22 mouse cellular contexts compared by ENCODE assay signal in the genomic region with DNA sequence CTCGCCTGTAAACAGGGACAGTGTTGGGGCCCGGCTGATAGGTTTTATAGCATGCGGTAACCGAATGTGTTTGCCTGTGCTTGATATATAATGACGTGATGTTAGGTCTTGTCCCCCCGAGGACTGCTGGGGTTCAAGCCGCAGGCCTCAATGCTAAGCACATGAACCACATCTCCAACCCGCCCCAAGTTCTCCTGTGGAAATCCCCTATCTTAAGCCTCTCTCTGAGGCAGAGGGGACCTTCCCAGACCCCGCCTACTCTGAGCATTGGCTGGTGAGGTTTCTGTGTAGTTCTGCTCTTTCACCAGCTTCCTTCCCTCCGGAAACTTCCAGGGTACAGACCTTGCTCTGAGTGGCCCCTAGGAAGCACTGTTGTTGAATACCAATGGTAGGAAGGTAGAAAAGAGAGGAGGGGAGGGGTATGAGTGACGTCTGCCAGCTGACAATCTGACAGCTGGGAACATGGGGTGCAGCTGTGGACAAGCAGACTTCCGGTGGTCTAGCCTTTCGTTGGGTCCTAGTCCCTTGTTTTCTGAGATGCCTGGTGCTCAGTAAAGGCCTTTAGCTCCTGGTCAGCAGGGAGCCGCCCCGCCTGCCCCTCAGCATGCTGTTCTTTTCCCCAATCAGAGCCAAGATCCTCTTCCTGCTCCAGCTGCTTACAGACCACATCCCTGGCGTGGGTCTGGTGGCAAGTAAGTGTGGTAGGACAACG. TPM values are rescaled to one million over a fixed set of nuclear protein-coding genes. Genes with fewer than 3 reads are reported as not detected.
DNase-seq lines count a peak whose midpoint lies in the region; ATAC-seq and TF ChIP-seq lines count a peak whose summit lies in the region.
"Had no signal": no experiment of that assay in that cellular context is flagged by ENCODE, and none has a peak within 500 bp of the region (broad histone marks: within the 10 kb centered on the region; RNA-seq: fewer than 3 reads in every experiment).

No protein-coding gene starts in this region.

- 58% methylated on average over 17 of the region's 17 CpGs for WGBS in cerebellum, adult 2 months
- WGBS in midbrain, embryonic 13.5 days: 79% methylated on average over 17 of the region's 17 CpGs
- 75% methylated on average over 17 of the region's 17 CpGs for WGBS in midbrain, postnatal 0 days
- WGBS in stomach, postnatal 0 days: 80% methylated on average over 17 of the region's 17 CpGs

- H3K27me3 ChIP-seq in cerebellum, adult 2 months (ENCODE audit: control insufficient read depth, insufficient read depth, low read length): no peaks in the 10 kb centered on the region
- no peaks in the 10 kb centered on the region for H3K27me3 ChIP-seq in midbrain, embryonic 13.5 days
- H3K27me3 ChIP-seq in midbrain, postnatal 0 days (ENCODE audit: insufficient read depth, low read length): no peaks in the 10 kb centered on the region
- H3K27me3 ChIP-seq in stomach, postnatal 0 days (ENCODE audit: control insufficient read depth, insufficient read depth, low read length): no peaks in the 10 kb centered on the region
- H3K27me3 ChIP-seq: limb, embryonic 15.5 days; midbrain, embryonic 15.5 days had no signal

- no peak overlapping the region for H3K4me3 ChIP-seq in cerebellum, adult 2 months (replicated peaks; ENCODE audit: insufficient read depth, low read depth, low read length)
- H3K4me3 ChIP-seq in midbrain, embryonic 13.5 days (replicated peaks): no peak overlapping the region
- no peak overlapping the region for H3K4me3 ChIP-seq in midbrain, postnatal 0 days (ENCODE audit: low read depth, low read length)
- no peak overlapping the region for H3K4me3 ChIP-seq in stomach, postnatal 0 days (ENCODE audit: low read depth, low read length)
- H3K4me3 ChIP-seq: heart, embryonic 10.5 days; left cerebral cortex, adult 2 months; limb, embryonic 15.5 days; midbrain, embryonic 15.5 days had no signal

- ATAC-seq in midbrain, embryonic 13.5 days: no peak
- ATAC-seq in midbrain, postnatal 0 days (ENCODE audit: low FRiP score): no peak
- peak; percentile 49 for ATAC-seq in CD4-positive, CD25-positive, alpha-beta regulatory T cell, adult 4 months
- peak; percentile 51 for ATAC-seq in inflammation-experienced regulatory T-cells, adult 6 months
- ATAC-seq in stomach, postnatal 0 days (ENCODE audit: low FRiP score, low TSS enrichment): no peak
- ATAC-seq: forebrain, embryonic 14.5 days; hindbrain, postnatal 0 days; midbrain, embryonic 15.5 days had no signal

- peak overlapping the region; percentile 66; the same call in 1 of the 2 replicates for H3K27ac ChIP-seq in cerebellum, adult 2 months (ENCODE audit: insufficient read depth, low read length)
- H3K27ac ChIP-seq in midbrain, embryonic 13.5 days: no peak overlapping the region
- H3K27ac ChIP-seq in midbrain, postnatal 0 days (ENCODE audit: low read depth, low read length): no peak overlapping the region
- H3K27ac ChIP-seq in stomach, postnatal 0 days (replicated peaks): no peak overlapping the region
- H3K27ac ChIP-seq: heart, embryonic 10.5 days; hindbrain, postnatal 0 days; left cerebral cortex, adult 2 months; limb, embryonic 15.5 days; liver, embryonic 14.5 days; midbrain, embryonic 15.5 days had no signal

- H3K36me3 ChIP-seq in midbrain, embryonic 13.5 days: peaks cover 79% of the 10 kb centered on the region
- peaks cover 61% of the 10 kb centered on the region for H3K36me3 ChIP-seq in midbrain, postnatal 0 days (ENCODE audit: insufficient read depth, low read length)
- peaks cover 16% of the 10 kb centered on the region; the same call in 1 of the 2 replicates for H3K36me3 ChIP-seq in stomach, postnatal 0 days (ENCODE audit: control insufficient read depth, insufficient read depth, low read length)

- no peak overlapping the region for H3K4me2 ChIP-seq in midbrain, embryonic 13.5 days (replicated peaks)
- no peak overlapping the region for H3K4me2 ChIP-seq in midbrain, postnatal 0 days (ENCODE audit: low read depth, low read length, poor library complexity, severe bottlenecking)
- H3K4me2 ChIP-seq in stomach, postnatal 0 days (replicated peaks; ENCODE audit: low read depth): no peak overlapping the region
- H3K4me2 ChIP-seq: limb, embryonic 15.5 days; lung, embryonic 14.5 days; midbrain, embryonic 15.5 days had no signal

- no peak for TF ChIP-seq CTCF in cerebellum, adult 2 months (IDR thresholded peaks at IDR 0.05; ENCODE audit: borderline replicate concordance, insufficient read depth, low read depth, low read length)
- TF ChIP-seq CTCF in midbrain, postnatal 0 days (IDR thresholded peaks at IDR 0.05): no peak
- TF ChIP-seq CTCF in stomach, postnatal 0 days (IDR thresholded peaks at IDR 0.05; ENCODE audit: low read depth): no peak

- H3K4me1 ChIP-seq in cerebellum, adult 2 months (ENCODE audit: control insufficient read depth, insufficient read depth, low read length): peaks cover 51% of the 10 kb centered on the region
- peaks cover 12% of the 10 kb centered on the region for H3K4me1 ChIP-seq in midbrain, embryonic 13.5 days (replicated peaks)
- peaks cover 8% of the 10 kb centered on the region; the same call in 1 of the 2 replicates for H3K4me1 ChIP-seq in midbrain, postnatal 0 days (ENCODE audit: insufficient read depth, low read length)
- H3K4me1 ChIP-seq in stomach, postnatal 0 days (replicated peaks; ENCODE audit: control insufficient read depth, insufficient read depth): 0 out of 2 replicates have a peak, but pooled peaks cover 4% of the 10 kb centered on the region

- no peak for TF ChIP-seq POLR2A in cerebellum, adult 2 months (IDR thresholded peaks at IDR 0.05; ENCODE audit: borderline replicate concordance, insufficient read depth, low read length)

- no peak for TF ChIP-seq EP300 in stomach, postnatal 0 days (optimal IDR thresholded peaks at IDR 0.05)

- H3K9ac ChIP-seq in midbrain, embryonic 13.5 days (replicated peaks): 0 out of 2 replicates have a peak overlapping the region, but pooled peaks have one; percentile 14
- H3K9ac ChIP-seq in midbrain, postnatal 0 days (replicated peaks; ENCODE audit: low read length, poor library complexity, severe bottlenecking): no peak overlapping the region
- no peak overlapping the region for H3K9ac ChIP-seq in stomach, postnatal 0 days (ENCODE audit: low read length)
- H3K9ac ChIP-seq: limb, embryonic 15.5 days; liver, embryonic 14.5 days; lung, embryonic 14.5 days; midbrain, embryonic 15.5 days had no signal

- DNase-seq in cerebellum, adult 2 months: no peak
- DNase-seq in cerebellum, adult 11 months: no peak
- no peak for DNase-seq in midbrain, postnatal 0 days (ENCODE audit: low spot score)
- no peak for DNase-seq in yolk sac, embryonic 10.5 days (ENCODE audit: low spot score)
- no peak for DNase-seq in stomach, postnatal 0 days (ENCODE audit: low spot score)
- DNase-seq: adrenal gland, postnatal 14 days; kidney, adult 11 months; left cerebral cortex, postnatal 4 days; lung, embryonic 14.5 days; right cerebral cortex, adult 18-20 months; thymus, adult 2 months had no signal

- H3K9me3 ChIP-seq in midbrain, embryonic 13.5 days: no peaks in the 10 kb centered on the region
- no peaks in the 10 kb centered on the region for H3K9me3 ChIP-seq in midbrain, postnatal 0 days (ENCODE audit: low read length)
- H3K9me3 ChIP-seq in stomach, postnatal 0 days (ENCODE audit: control insufficient read depth, low read length): no peaks in the 10 kb centered on the region
- H3K9me3 ChIP-seq: heart, embryonic 10.5 days; limb, embryonic 15.5 days; midbrain, embryonic 15.5 days had no signal

RNA-seq across cellular contexts. Expression of a gene that starts 2.4 kb away (rescaled TPM):
- 6.4 and 6.9 TPM in 2 replicates for polyA plus RNA-seq in cerebellum, adult 2 months (2012; rRNA removed)
- 8.0 and 8.9 TPM in 2 replicates for polyA plus RNA-seq in midbrain, embryonic 13.5 days (2015; fragmentation: Nextera tagmentation; extraction: Ambion mirVana)
- total RNA-seq in midbrain, postnatal 0 days (2014; rRNA removed): 0.76 and 8.6 TPM in 2 replicates
- polyA plus RNA-seq in midbrain, postnatal 0 days (2015; fragmentation: Nextera tagmentation; extraction: Ambion mirVana): 3.1 and 4.7 TPM in 2 replicates
- polyA plus RNA-seq in CD4-positive, CD25-positive, alpha-beta regulatory T cell, adult 4 months (2017; shearing (Covaris generic)): 1 to 10 TPM; 4.5 to 8.1 TPM
- 1 to 10 TPM; 3.2 to 3.7 (median 3.7) TPM for polyA plus RNA-seq in inflammation-experienced regulatory T-cells, adult 6 months (2017; shearing (Covaris generic))
- polyA plus RNA-seq in stomach, postnatal 0 days (2015; fragmentation: Nextera tagmentation; extraction: Ambion mirVana): 1.7 and 2.3 TPM in 2 replicates

RNA-seq across cellular contexts. Expression of a gene that starts 5.3 kb away (rescaled TPM):
- polyA plus RNA-seq in cerebellum, adult 2 months (2012; rRNA removed): 0.62 and 1.4 TPM in 2 replicates
- 1.5 and 2.5 TPM in 2 replicates for polyA plus RNA-seq in midbrain, embryonic 13.5 days (2015; fragmentation: Nextera tagmentation; extraction: Ambion mirVana)
- 1.4 TPM in 2 replicates for total RNA-seq in midbrain, postnatal 0 days (2014; rRNA removed)
- 1.5 and 1.6 TPM in 2 replicates for polyA plus RNA-seq in midbrain, postnatal 0 days (2015; fragmentation: Nextera tagmentation; extraction: Ambion mirVana)
- not detected for polyA plus RNA-seq in CD4-positive, CD25-positive, alpha-beta regulatory T cell, adult 4 months (2017; shearing (Covaris generic))
- 1 to 10 TPM in 1 of 3 experiments, under 1 TPM in 1, not detected in 1; 0.23 to 1.3 TPM for polyA plus RNA-seq in inflammation-experienced regulatory T-cells, adult 6 months (2017; shearing (Covaris generic))
- polyA plus RNA-seq in stomach, postnatal 0 days (2015; fragmentation: Nextera tagmentation; extraction: Ambion mirVana): 8.7 and 9.4 TPM in 2 replicates
- total RNA-seq: megakaryocyte-erythroid progenitor cell, adult 5-6 weeks had no signal

RNA-seq across cellular contexts. Expression of a gene that starts 5.5 kb away (rescaled TPM):
- polyA plus RNA-seq in cerebellum, adult 2 months (2012; rRNA removed): 60.7 and 63.5 TPM in 2 replicates
- 32.8 and 36.0 TPM in 2 replicates for polyA plus RNA-seq in midbrain, embryonic 13.5 days (2015; fragmentation: Nextera tagmentation; extraction: Ambion mirVana)
- total RNA-seq in midbrain, postnatal 0 days (2014; rRNA removed): 23.6 and 31.8 TPM in 2 replicates
- 43.4 and 51.5 TPM in 2 replicates for polyA plus RNA-seq in midbrain, postnatal 0 days (2015; fragmentation: Nextera tagmentation; extraction: Ambion mirVana)
- 10 to 100 TPM; 44.5 to 77.0 TPM for polyA plus RNA-seq in CD4-positive, CD25-positive, alpha-beta regulatory T cell, adult 4 months (2017; shearing (Covaris generic))
- 10 to 100 TPM; 42.8 to 53.8 (median 53.3) TPM for polyA plus RNA-seq in inflammation-experienced regulatory T-cells, adult 6 months (2017; shearing (Covaris generic))
- polyA plus RNA-seq in stomach, postnatal 0 days (2015; fragmentation: Nextera tagmentation; extraction: Ambion mirVana): 33.5 and 38.3 TPM in 2 replicates

RNA-seq across cellular contexts. Expression of a gene that starts 21.1 kb away (rescaled TPM):
- polyA plus RNA-seq in cerebellum, adult 2 months (2012; rRNA removed): 349 TPM in 2 replicates
- polyA plus RNA-seq in midbrain, embryonic 13.5 days (2015; fragmentation: Nextera tagmentation; extraction: Ambion mirVana): 86.9 and 111 TPM in 2 replicates
- 286 and 357 TPM in 2 replicates for total RNA-seq in midbrain, postnatal 0 days (2014; rRNA removed)
- 176 and 178 TPM in 2 replicates for polyA plus RNA-seq in midbrain, postnatal 0 days (2015; fragmentation: Nextera tagmentation; extraction: Ambion mirVana)
- under 1 TPM; 0.35 to 0.68 TPM for polyA plus RNA-seq in CD4-positive, CD25-positive, alpha-beta regulatory T cell, adult 4 months (2017; shearing (Covaris generic))
- polyA plus RNA-seq in inflammation-experienced regulatory T-cells, adult 6 months (2017; shearing (Covaris generic)): under 1 TPM; 0.43 to 0.92 (median 0.82) TPM
- 10.3 and 12.5 TPM in 2 replicates for polyA plus RNA-seq in stomach, postnatal 0 days (2015; fragmentation: Nextera tagmentation; extraction: Ambion mirVana)
- total RNA-seq: megakaryocyte-erythroid progenitor cell, adult 5-6 weeks had no signal

RNA-seq across cellular contexts. Expression of a gene that starts 53.9 kb away (rescaled TPM):
- 79.4 and 81.8 TPM in 2 replicates for polyA plus RNA-seq in cerebellum, adult 2 months (2012; rRNA removed)
- 35.8 and 36.2 TPM in 2 replicates for polyA plus RNA-seq in midbrain, embryonic 13.5 days (2015; fragmentation: Nextera tagmentation; extraction: Ambion mirVana)
- total RNA-seq in midbrain, postnatal 0 days (2014; rRNA removed): 41.9 and 48.4 TPM in 2 replicates
- polyA plus RNA-seq in midbrain, postnatal 0 days (2015; fragmentation: Nextera tagmentation; extraction: Ambion mirVana): 50.6 and 55.2 TPM in 2 replicates
- 10 to 100 TPM; 10.6 to 13.4 TPM for polyA plus RNA-seq in CD4-positive, CD25-positive, alpha-beta regulatory T cell, adult 4 months (2017; shearing (Covaris generic))
- polyA plus RNA-seq in inflammation-experienced regulatory T-cells, adult 6 months (2017; shearing (Covaris generic)): 10 to 100 TPM in 1 of 3 experiments, 1 to 10 TPM in 2; 3.5 to 10.2 (median 6.9) TPM
- 14.8 and 17.3 TPM in 2 replicates for polyA plus RNA-seq in stomach, postnatal 0 days (2015; fragmentation: Nextera tagmentation; extraction: Ambion mirVana)

Comparison
In these comparisons a context has a peak if more than half of its experiments do, and no peak if none do; other contexts are left out.
1. ATAC-seq: peak in CD4-positive, CD25-positive, alpha-beta regulatory T cell, adult 4 months (single experiment) and inflammation-experienced regulatory T-cells, adult 6 months (single experiment); none in midbrain, embryonic 13.5 days (single experiment), midbrain, postnatal 0 days (single experiment) and stomach, postnatal 0 days (single experiment).